Mouse (Mus musculus) embryonic facial prominence, embryonic 14.5 days (tissue): ENCODE data around the gene Elavl1. TPM values are rescaled to one million over a fixed set of nuclear protein-coding genes. Genes with fewer than 3 reads are reported as not detected.

Experiments used
- ATAC-seq: fragments of 200-750 bp; cut with Nextera tagmentation; 2 replicates; pipeline ENCODE4 v1.8.0; 2017; ENCODE audit warnings: low read depth, moderate number of reproducible peaks, moderate TSS enrichment
- DNase-seq: peaks from one replicate; pipeline ENCODE4 v3.0.0-alpha.2; 2015; ENCODE audit warnings: low spot score
- H3K27ac ChIP-seq: fragments of 300-500 bp; sonication (generic); replicated peaks from 2 replicates; pipeline ENCODE4 v1.5.1; 2014; ENCODE audit warnings: low read depth, mild to moderate bottlenecking, low read length, moderate library complexity
- H3K27me3 ChIP-seq: fragments of 300-500 bp; sonication (generic); replicated peaks from 2 replicates; pipeline ENCODE4 v1.6.1; 2014; ENCODE audit warnings: low read length; ENCODE audit not compliant: control insufficient read depth, insufficient read depth
- H3K36me3 ChIP-seq: fragments of 300-500 bp; sonication (generic); 2 replicates; pipeline ENCODE4 v1.6.1; 2014; ENCODE audit warnings: low read length, mixed read lengths; ENCODE audit not compliant: control insufficient read depth, insufficient read depth
- H3K4me1 ChIP-seq: fragments of 300-500 bp; sonication (generic); 2 replicates; pipeline ENCODE4 v1.6.1; 2014; ENCODE audit warnings: antibody characterized with exemption, low read length; ENCODE audit not compliant: control insufficient read depth, insufficient read depth
- H3K4me2 ChIP-seq: fragments of 300-500 bp; sonication (generic); 2 replicates; pipeline ENCODE4 v1.6.1; 2014; ENCODE audit warnings: low read depth, mild to moderate bottlenecking, low read length, moderate library complexity, mixed read lengths
- H3K4me3 ChIP-seq: fragments of 300-500 bp; sonication (generic); 2 replicates; pipeline ENCODE4 v1.5.1; 2014; ENCODE audit warnings: low read depth, mild to moderate bottlenecking, low read length
- H3K9ac ChIP-seq: fragments of 300-500 bp; sonication (generic); 2 replicates; pipeline ENCODE4 v1.6.1; 2014; ENCODE audit warnings: low read depth, mild to moderate bottlenecking, low read length, moderate library complexity, mixed read lengths
- H3K9me3 ChIP-seq: fragments of 300-500 bp; sonication (generic); 2 replicates; pipeline ENCODE4 v1.6.1; 2016; ENCODE audit warnings: low read length; ENCODE audit not compliant: control insufficient read depth
- WGBS: fragments of 180-500 bp; shearing (Covaris S2); extraction: QIAGEN DNeasy Blood & Tissue Kit; methylation state at CpG from one replicate; pipeline ENCODE4 v1.1.7; 2014; 5-methylcytosine and 5-hydroxymethylcytosine counted together
- polyA plus RNA-seq: library from polyadenylated mRNA; unstranded; fragments of >200 nt; fragmentation: Nextera tagmentation; extraction: Ambion mirVana; gene quantifications from 2 replicates; pipeline ENCODE4 v1.2.1, GENCODE M21; 2014

Gene Elavl1
- polyA plus RNA-seq, 1 experiment from 2014 or later, result 217 TPM

DNA sequence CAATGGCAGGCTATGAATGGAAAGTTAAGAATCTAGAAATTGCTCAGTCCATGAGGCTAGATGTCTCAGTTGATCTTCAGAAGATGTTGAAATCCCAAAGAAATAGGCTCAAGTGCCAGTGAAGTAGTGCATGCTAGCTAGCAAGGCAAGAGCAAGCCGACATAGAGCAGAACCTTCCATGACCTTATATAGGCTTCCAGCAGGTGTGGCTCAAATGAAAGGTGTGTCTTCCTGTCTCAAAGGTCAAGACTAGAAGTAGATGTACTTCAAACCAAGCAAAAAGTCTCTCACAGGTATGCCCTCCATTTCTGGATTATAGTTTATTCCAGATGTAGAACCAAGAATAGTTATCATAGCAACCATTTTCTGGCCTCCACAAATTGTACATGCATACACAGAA lies 8.8 kb upstream of the Elavl1 start:
- 96% methylated on average over 1 of the region's 1 CpGs for WGBS
- ATAC-seq, result no peak
- H3K36me3 ChIP-seq, result peaks cover 95% of the 10 kb centered on the region

DNA sequence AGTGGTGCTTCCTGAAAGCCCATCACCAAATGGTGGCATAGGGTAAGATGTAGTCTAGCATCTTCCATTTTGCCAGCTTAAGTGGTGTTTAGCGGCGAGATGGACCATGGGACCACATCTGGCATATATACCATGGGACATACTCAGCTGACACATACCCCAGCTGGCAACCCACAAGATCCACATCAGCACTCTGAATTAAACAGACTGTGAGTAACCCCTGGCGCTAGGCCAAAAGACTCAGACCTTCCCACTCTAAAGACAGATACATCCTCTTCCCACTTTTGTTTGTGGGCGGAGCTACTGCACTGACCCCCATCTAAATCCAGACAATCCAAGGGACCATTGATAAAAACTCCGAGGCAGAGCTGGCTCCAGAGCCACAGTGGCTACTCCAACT lies 3.8 kb upstream of the Elavl1 start:
- Histone ChIP-seq H3K9me3 (no peaks in the 10 kb centered on the region), H3K4me1 (0 out of 2 replicates have a peak, but pooled peaks cover 5% of the 10 kb centered on the region), H3K27me3 (no peaks in the 10 kb centered on the region), H3K9ac (no peak overlapping the region), H3K36me3 (peaks cover 62% of the 10 kb centered on the region), H3K27ac (no peak overlapping the region), H3K4me3 (no peak overlapping the region), H3K4me2 (no peak overlapping the region)
- WGBS, result 93% methylated on average over 5 of the region's 5 CpGs
- DNase-seq (no peak), ATAC-seq (no peak)

More for the DNA sequence above, 8.8 kb upstream of the Elavl1 start:
- DNase-seq, result no peak
- Histone ChIP-seq H3K9me3 (no peaks in the 10 kb centered on the region), H3K4me2 (no peak overlapping the region), H3K9ac (no peak overlapping the region), H3K4me1 (no peaks in the 10 kb centered on the region), H3K27me3 (no peaks in the 10 kb centered on the region), H3K27ac (no peak overlapping the region), H3K4me3 (no peak overlapping the region)

DNA sequence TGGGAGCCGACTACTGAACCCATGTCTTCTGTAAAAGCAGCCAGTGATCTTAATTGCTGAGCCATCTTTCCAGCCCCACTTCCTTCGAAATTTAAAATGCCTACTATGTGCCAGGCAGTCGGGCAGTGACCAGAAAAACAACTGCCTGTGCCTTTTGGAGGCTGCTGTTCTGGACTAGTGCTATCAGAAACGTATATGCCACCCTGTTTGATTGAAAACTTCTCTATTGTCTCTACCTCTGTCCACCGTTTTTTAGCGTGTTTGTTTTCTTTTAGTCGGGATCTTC lies 481 bp upstream of the Elavl1 start:
- peak overlapping the region; percentile 78; the same call in 1 of the 2 replicates for H3K27ac ChIP-seq

DNA sequence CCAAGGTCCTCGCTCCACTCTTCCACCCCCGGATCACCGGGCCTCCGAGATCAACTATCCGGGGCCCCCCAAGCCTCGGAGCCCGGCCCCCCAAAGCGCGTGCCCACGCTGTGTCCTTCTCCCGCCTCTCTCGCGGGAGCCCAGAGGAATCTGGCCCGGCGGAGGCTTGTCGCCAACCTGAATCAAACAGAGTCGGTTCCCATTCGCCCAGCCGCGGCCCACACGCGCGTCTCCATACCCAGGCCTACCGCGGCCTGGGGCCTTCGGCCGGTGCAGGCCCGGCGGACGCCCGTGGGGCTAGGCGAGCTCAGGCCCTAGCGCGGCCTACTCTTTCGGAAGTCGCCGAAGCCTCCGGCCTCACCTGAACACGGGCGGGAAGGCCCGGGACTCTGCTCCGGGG lies 688 bp downstream of the Elavl1 start:
- peak; percentile 81 for ATAC-seq
- H3K4me2 ChIP-seq, result peak overlapping the region; percentile 91
- H3K9me3 ChIP-seq, result no peaks in the 10 kb centered on the region
- peak overlapping the region; percentile 60 for H3K4me3 ChIP-seq
- peaks cover 9% of the 10 kb centered on the region; the same call in 1 of the 2 replicates for H3K4me1 ChIP-seq
- peaks cover 41% of the 10 kb centered on the region for H3K36me3 ChIP-seq
- H3K27me3 ChIP-seq, result no peaks in the 10 kb centered on the region
- WGBS, result under 1% methylated on average over 26 of the region's 42 CpGs
- peak overlapping the region; percentile 88 for H3K27ac ChIP-seq
- peak overlapping the region; percentile 98 for H3K9ac ChIP-seq
- DNase-seq, result peak; percentile 73

More for the DNA sequence above, 481 bp upstream of the Elavl1 start:
- Histone ChIP-seq H3K9ac (peak overlapping the region; percentile 98), H3K36me3 (peaks cover 45% of the 10 kb centered on the region), H3K4me2 (peak overlapping the region; percentile 71), H3K9me3 (no peaks in the 10 kb centered on the region), H3K4me3 (peak overlapping the region; percentile 60), H3K4me1 (peaks cover 5% of the 10 kb centered on the region; the same call in 1 of the 2 replicates), H3K27me3 (no peaks in the 10 kb centered on the region)
- no peak for DNase-seq
- ATAC-seq, result no peak
- 43% methylated on average over 7 of the region's 7 CpGs for WGBS

DNA sequence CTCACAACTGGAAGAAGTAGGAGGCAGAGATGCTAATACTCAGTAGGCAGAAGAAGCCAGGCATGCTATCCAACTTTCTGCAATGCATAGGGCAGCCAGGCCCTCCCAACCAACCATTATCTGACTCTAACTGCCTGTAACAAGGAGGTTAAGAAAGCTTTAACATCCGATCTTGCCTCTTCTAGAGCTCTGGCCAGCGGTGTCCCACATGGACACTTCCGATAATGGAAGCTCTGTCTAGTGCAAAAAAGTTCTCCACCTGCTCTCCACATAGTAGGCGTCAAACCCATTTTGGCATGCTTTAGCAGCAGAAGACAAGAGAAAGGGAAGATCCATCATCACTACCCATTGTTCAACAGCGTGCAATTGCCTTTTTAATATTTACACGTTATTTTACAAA lies 1.3 kb downstream of the Elavl1 start:
- Histone ChIP-seq H3K4me1 (peaks cover 9% of the 10 kb centered on the region; the same call in 1 of the 2 replicates), H3K36me3 (peaks cover 36% of the 10 kb centered on the region)
- ATAC-seq, result no peak

DNA sequence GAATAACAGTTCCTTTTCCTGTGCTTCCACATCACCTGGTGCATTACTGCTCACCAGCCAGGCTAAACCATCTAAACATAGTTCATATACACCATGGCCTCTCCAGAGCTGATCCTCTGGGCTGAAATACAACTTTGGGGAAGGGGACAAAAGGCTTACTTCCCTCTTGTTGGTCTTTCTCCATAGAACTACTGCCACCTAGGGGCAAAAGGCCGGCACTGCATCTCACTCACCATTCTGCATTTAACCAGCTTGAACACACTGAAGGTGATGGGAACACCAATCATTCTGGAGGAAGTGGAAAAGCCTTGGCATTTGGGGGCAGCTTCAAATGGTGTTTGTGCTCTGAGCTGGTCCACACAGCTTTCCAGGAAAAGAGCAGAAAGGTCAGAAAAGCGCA lies 2.7 kb downstream of the Elavl1 start:
- Histone ChIP-seq H3K9ac (0 out of 2 replicates have a peak overlapping the region, but pooled peaks have one; percentile 3), H3K9me3 (no peaks in the 10 kb centered on the region), H3K4me1 (peaks cover 9% of the 10 kb centered on the region; the same call in 1 of the 2 replicates), H3K4me2 (peak overlapping the region; percentile 91; the same call in 1 of the 2 replicates), H3K27ac (no peak overlapping the region), H3K4me3 (no peak overlapping the region), H3K36me3 (peaks cover 22% of the 10 kb centered on the region), H3K27me3 (no peaks in the 10 kb centered on the region)
- DNase-seq (peak; percentile 81), ATAC-seq (no peak)
- WGBS, result 25% methylated on average over 2 of the region's 2 CpGs

More for the DNA sequence above, 1.3 kb downstream of the Elavl1 start:
- Histone ChIP-seq H3K27me3 (no peaks in the 10 kb centered on the region), H3K9ac (peak overlapping the region; percentile 98), H3K4me2 (peak overlapping the region; percentile 91), H3K9me3 (no peaks in the 10 kb centered on the region), H3K27ac (0 out of 2 replicates have a peak overlapping the region, but pooled peaks have one; percentile 88), H3K4me3 (peak overlapping the region; percentile 60)
- WGBS, result 5% methylated on average over 6 of the region's 6 CpGs
- no peak for DNase-seq

DNA sequence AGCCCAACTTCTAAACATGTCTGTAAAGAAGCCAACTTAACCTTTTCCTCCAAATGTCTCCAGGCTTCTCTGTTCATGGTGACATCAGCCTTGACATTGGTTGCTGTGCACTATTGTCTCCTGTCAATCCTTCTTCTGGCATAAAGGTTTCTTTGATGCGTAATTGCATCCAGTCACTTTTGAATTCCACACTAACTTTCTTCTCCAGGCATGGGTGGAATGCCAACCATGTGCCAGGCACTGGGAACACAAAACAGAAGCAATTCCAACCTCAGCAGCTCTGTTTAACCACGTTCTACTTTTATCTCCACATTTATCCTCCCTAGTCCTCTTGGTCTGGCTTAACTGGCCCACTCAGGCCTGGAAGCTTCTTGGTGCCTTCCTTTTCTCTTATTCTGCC lies 4.2 kb downstream of the Elavl1 start:
- no peak overlapping the region for H3K4me3 ChIP-seq
- DNase-seq (no peak), ATAC-seq (no peak)
- no peak overlapping the region for H3K27ac ChIP-seq
- 69% methylated on average over 2 of the region's 2 CpGs for WGBS
- peaks cover 22% of the 10 kb centered on the region for H3K36me3 ChIP-seq
- no peaks in the 10 kb centered on the region for H3K9me3 ChIP-seq
- no peak overlapping the region for H3K9ac ChIP-seq
- H3K27me3 ChIP-seq, result no peaks in the 10 kb centered on the region
- no peak overlapping the region for H3K4me2 ChIP-seq
- peaks cover 7% of the 10 kb centered on the region; the same call in 1 of the 2 replicates for H3K4me1 ChIP-seq

DNA sequence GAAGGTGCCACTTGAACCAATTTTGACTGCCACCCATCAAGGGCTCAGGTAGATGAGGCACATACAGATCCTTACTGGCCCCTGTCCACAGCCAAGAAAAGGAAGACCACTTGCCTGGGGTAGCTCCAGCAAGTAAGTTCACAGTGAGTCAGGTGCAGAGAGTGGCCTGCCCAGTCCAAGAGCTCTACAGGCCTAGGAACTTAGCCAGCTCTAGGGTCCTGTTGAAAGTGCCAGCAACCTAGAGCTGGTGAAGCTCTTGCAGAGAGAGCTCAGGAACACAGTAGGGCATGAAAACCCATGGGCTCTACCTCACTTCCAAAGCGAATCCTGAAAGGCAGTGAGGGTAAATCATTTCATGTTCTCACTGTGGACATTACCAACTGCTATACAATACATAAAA lies 4.8 kb downstream of the Elavl1 start:
- Histone ChIP-seq H3K4me3 (no peak overlapping the region), H3K27me3 (no peaks in the 10 kb centered on the region), H3K36me3 (peaks cover 22% of the 10 kb centered on the region), H3K4me1 (peaks cover 4% of the 10 kb centered on the region; the same call in 1 of the 2 replicates), H3K27ac (no peak overlapping the region), H3K4me2 (no peak overlapping the region), H3K9me3 (no peaks in the 10 kb centered on the region), H3K9ac (no peak overlapping the region)
- WGBS, result 93% methylated on average over 1 of the region's 1 CpGs
- DNase-seq, result no peak
- ATAC-seq, result no peak

DNA sequence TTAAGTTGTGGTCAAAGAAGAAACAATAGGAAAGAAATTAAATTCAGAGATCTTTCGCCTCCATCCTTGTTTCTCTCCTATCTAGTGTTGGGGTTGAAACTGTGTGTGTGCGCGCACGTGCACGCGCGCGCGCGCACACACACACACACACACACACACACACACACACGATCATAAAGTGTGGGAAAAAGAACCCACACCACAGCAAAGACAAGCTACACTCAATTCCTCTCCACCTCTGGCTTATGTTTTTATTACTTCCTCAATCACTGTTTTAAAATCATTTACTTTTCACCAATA lies 5.7 kb downstream of the Elavl1 start:
- Histone ChIP-seq H3K27ac (no peak overlapping the region), H3K4me1 (peaks cover 4% of the 10 kb centered on the region; the same call in 1 of the 2 replicates), H3K27me3 (no peaks in the 10 kb centered on the region), H3K36me3 (peaks cover 22% of the 10 kb centered on the region), H3K9ac (no peak overlapping the region), H3K4me3 (no peak overlapping the region), H3K9me3 (no peaks in the 10 kb centered on the region), H3K4me2 (no peak overlapping the region)
- DNase-seq (no peak), ATAC-seq (no peak)
- WGBS, result 98% methylated on average over 11 of the region's 11 CpGs
